Mouse (Mus musculus) heart, postnatal 0 days (tissue): Measurements from ENCODE around the gene Hoxb4. TPM values are rescaled to one million over a fixed set of nuclear protein-coding genes. Genes with fewer than 3 reads are reported as not detected.

Source experiments
- ATAC-seq: fragments of 200-750 bp; cut with Nextera tagmentation; 2 replicates; pipeline ENCODE4 v1.8.0; 2017; ENCODE audit warnings: low read depth, moderate number of reproducible peaks, moderate library complexity; ENCODE audit not compliant: insufficient read depth
- DNase-seq: peaks from one replicate; pipeline ENCODE4 v3.0.0-alpha.2; 2016; ENCODE audit warnings: low spot score
- H3K27ac ChIP-seq: fragments of 300-500 bp; sonication (generic); 2 replicates; pipeline ENCODE4 v1.5.1; 2014; ENCODE audit warnings: low read depth, mild to moderate bottlenecking
- H3K27me3 ChIP-seq: fragments of 300-500 bp; sonication (generic); 2 replicates; pipeline ENCODE4 v1.6.1; 2014; ENCODE audit warnings: low read length, mixed read lengths; ENCODE audit not compliant: control insufficient read depth, insufficient read depth
- H3K36me3 ChIP-seq: fragments of 300-500 bp; sonication (generic); replicated peaks from 2 replicates; pipeline ENCODE4 v1.6.1; 2014; ENCODE audit warnings: low read length, mixed read lengths; ENCODE audit not compliant: control insufficient read depth, insufficient read depth
- H3K4me1 ChIP-seq: fragments of 300-500 bp; sonication (generic); 2 replicates; pipeline ENCODE4 v1.6.1; 2014; ENCODE audit warnings: antibody characterized with exemption; ENCODE audit not compliant: control insufficient read depth, insufficient read depth
- H3K4me2 ChIP-seq: fragments of 300-500 bp; sonication (generic); 2 replicates; pipeline ENCODE4 v1.6.1; 2014; ENCODE audit warnings: low read depth, mild to moderate bottlenecking, low read length, moderate library complexity
- H3K4me3 ChIP-seq: fragments of 300-500 bp; sonication (generic); 2 replicates; pipeline ENCODE4 v1.5.1; 2014; ENCODE audit warnings: low read depth, low read length
- H3K9ac ChIP-seq: fragments of 300-500 bp; sonication (generic); replicated peaks from 2 replicates; pipeline ENCODE4 v1.6.1; 2014; ENCODE audit warnings: low read depth, low read length, mixed read lengths
- H3K9me3 ChIP-seq: fragments of 300-500 bp; sonication (generic); replicated peaks from 2 replicates; pipeline ENCODE4 v1.6.1; 2016; ENCODE audit warnings: low read length; ENCODE audit not compliant: control insufficient read depth
- CTCF ChIP-seq: IDR thresholded peaks from 2 replicates; pipeline ENCODE4 v1.5.1; 2016; ENCODE audit warnings: antibody characterized with exemption, control low read depth, low read depth
- EP300 ChIP-seq: IDR thresholded peaks from 2 replicates; pipeline ENCODE4 v1.6.1; 2016; ENCODE audit warnings: antibody characterized with exemption, low read depth
- WGBS: fragments of 180-500 bp; shearing (Covaris S2); extraction: QIAGEN DNeasy Blood & Tissue Kit; methylation state at CpG from one replicate; pipeline ENCODE4 v1.1.7; 2014; 5-methylcytosine and 5-hydroxymethylcytosine counted together
- polyA plus RNA-seq: library from polyadenylated mRNA; unstranded; fragments of >200 nt; fragmentation: Nextera tagmentation; extraction: Ambion mirVana; gene quantifications from 2 replicates; pipeline ENCODE4 v1.2.1, GENCODE M21; 2015
- total RNA-seq: library from RNA; depleted of rRNA; stranded (reverse); fragments of >200 nt; gene quantifications from 2 replicates; pipeline ENCODE4 v1.2.3, GENCODE M21; 2014; ENCODE audit warnings: low replicate concordance; rRNA removed

Gene Hoxb4
- 0.39 and 2.3 TPM in 2 replicates for total RNA-seq
- polyA plus RNA-seq, result 0.19 and 0.25 TPM in 2 replicates

GRCm38 (mm10) chr11:96317608-96318367, at the start of gene Hoxb4:
TSS of gene Hoxb4 (plus strand) at chr11:96318267.
- ATAC-seq, result no peak
- WGBS, result 10% methylated on average over 28 of the region's 28 CpGs
- TF ChIP-seq EP300 (no peak), CTCF (no peak)

GRCm38 (mm10) chr11:96269869-96270268, 48.2 kb upstream of the Hoxb4 start:
- Histone ChIP-seq H3K4me3 (peak overlapping the region; percentile 2; the same call in 1 of the 2 replicates), H3K36me3 (no peaks in the 10 kb centered on the region), H3K27me3 (peaks cover 100% of the 10 kb centered on the region), H3K4me1 (no peaks in the 10 kb centered on the region), H3K9ac (no peak overlapping the region), H3K27ac (no peak overlapping the region), H3K4me2 (no peak overlapping the region), H3K9me3 (no peaks in the 10 kb centered on the region)
- ATAC-seq (no peak), DNase-seq (no peak)
- under 1% methylated on average over 19 of the region's 19 CpGs for WGBS
- TF ChIP-seq CTCF (no peak), EP300 (no peak)

More at GRCm38 (mm10) chr11:96317608-96318367, at the start of gene Hoxb4:
- Histone ChIP-seq H3K9me3 (no peaks in the 10 kb centered on the region), H3K27me3 (peaks cover 100% of the 10 kb centered on the region), H3K4me1 (no peaks in the 10 kb centered on the region), H3K4me2 (peak within 1 kb of the TSS; percentile 59), H3K4me3 (peak within 1 kb of the TSS; percentile 47), H3K27ac (peak within 1 kb of the TSS; percentile 79), H3K36me3 (no peaks in the 10 kb centered on the region), H3K9ac (peak within 1 kb of the TSS; percentile 47)
- no peak for DNase-seq

- H3K9ac ChIP-seq, result no peak within 1 kb of the TSS
- H3K27ac ChIP-seq, result no peak within 1 kb of the TSS
- DNase-seq, result no peak
- H3K27me3 ChIP-seq, result peaks cover 100% of the 10 kb centered on the region
- no peaks in the 10 kb centered on the region for H3K4me1 ChIP-seq
- ATAC-seq, result no peak
- no peaks in the 10 kb centered on the region for H3K36me3 ChIP-seq
- peak within 1 kb of the TSS; percentile 45 for H3K4me2 ChIP-seq
- no peaks in the 10 kb centered on the region for H3K9me3 ChIP-seq
- peak within 1 kb of the TSS; percentile 33 for H3K4me3 ChIP-seq
- under 1% methylated on average over 40 of the region's 40 CpGs for WGBS
- TF ChIP-seq CTCF (no peak), EP300 (no peak)
These were observed 47.0 kb upstream of the Hoxb4 start, which contains the start of gene Hoxb9 for GRCm38 (mm10) chr11:96270996-96271540. TSS of gene Hoxb9 (plus strand) at chr11:96271457.

- Histone ChIP-seq H3K9me3 (no peaks in the 10 kb centered on the region), H3K27ac (no peak overlapping the region), H3K4me1 (no peaks in the 10 kb centered on the region), H3K36me3 (no peaks in the 10 kb centered on the region), H3K4me2 (peak overlapping the region; percentile 45), H3K4me3 (peak overlapping the region; percentile 33), H3K27me3 (peaks cover 100% of the 10 kb centered on the region), H3K9ac (no peak overlapping the region)
- TF ChIP-seq EP300 (no peak), CTCF (no peak)
- DNase-seq (no peak), ATAC-seq (no peak)
- under 1% methylated on average over 51 of the region's 52 CpGs for WGBS
These were observed 46.5 kb upstream of the Hoxb4 start for GRCm38 (mm10) chr11:96271541-96272011.

- Histone ChIP-seq H3K4me1 (no peaks in the 10 kb centered on the region), H3K4me2 (peak overlapping the region; percentile 45), H3K4me3 (peak overlapping the region; percentile 33), H3K27me3 (peaks cover 100% of the 10 kb centered on the region), H3K9me3 (no peaks in the 10 kb centered on the region), H3K9ac (no peak overlapping the region), H3K27ac (no peak overlapping the region), H3K36me3 (no peaks in the 10 kb centered on the region)
- no peak for ATAC-seq
- DNase-seq, result no peak
- 1% methylated on average over 54 of the region's 58 CpGs for WGBS
- no peak for TF ChIP-seq CTCF
- no peak for TF ChIP-seq EP300
These were observed 45.8 kb upstream of the Hoxb4 start for GRCm38 (mm10) chr11:96272024-96272921.
